Mouse (Mus musculus): Measurements from ENCODE around the gene Cyld. TPM values are rescaled to one million over a fixed set of nuclear protein-coding genes. Genes with fewer than 3 reads are reported as not detected.
A peak's percentile ranks its signal among the peaks of the same experiment; 100 is the strongest.

Cyld gene
- polyA plus RNA-seq, 1 experiment from 2014 or later: 13.7 TPM

DNA sequence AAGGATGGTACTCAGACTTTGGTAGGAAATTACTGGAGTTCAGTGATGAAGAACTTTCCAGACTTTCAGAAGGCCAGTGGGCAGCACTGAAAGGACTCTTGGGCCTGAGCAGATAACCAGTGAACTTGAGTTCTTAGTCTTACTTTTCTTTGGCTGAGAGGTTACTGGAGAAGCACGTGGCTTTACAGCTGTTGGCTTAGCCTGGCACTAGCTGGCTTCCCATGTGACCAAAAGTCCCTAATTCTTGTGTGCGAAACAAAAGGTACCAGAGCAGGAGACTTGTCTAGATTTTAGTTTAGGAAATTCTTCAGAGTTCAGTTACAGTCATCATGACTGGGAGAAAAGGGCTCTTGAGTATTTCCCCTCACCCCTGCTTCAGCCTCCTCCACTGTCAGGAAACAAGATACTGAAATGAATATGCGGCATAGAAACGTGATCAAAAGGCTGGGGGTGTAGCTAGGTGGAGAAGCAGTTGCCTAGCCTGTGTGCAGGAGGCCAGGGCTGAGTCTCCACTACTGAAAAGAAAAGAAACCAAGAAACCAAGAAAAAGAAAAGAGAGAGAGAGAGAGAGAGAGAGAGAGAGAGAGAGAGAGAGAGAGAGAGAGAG, 5.4 kb upstream of the Cyld start:
- WGBS: 63% methylated on average over 4 of the region's 4 CpGs
- no peak for ATAC-seq
- H3K9me3 ChIP-seq (replicated peaks): no peaks in the 10 kb centered on the region
- peaks cover 4% of the 10 kb centered on the region for H3K4me1 ChIP-seq
- peaks cover 6% of the 10 kb centered on the region; the same call in 1 of the 2 replicates for H3K27me3 ChIP-seq
- no peak overlapping the region for H3K9ac ChIP-seq
- no peak overlapping the region for H3K27ac ChIP-seq
- H3K4me3 ChIP-seq: no peak overlapping the region
- no peaks in the 10 kb centered on the region for H3K36me3 ChIP-seq (ENCODE audit: poor library complexity, severe bottlenecking)
- no peak overlapping the region for H3K4me2 ChIP-seq

DNA sequence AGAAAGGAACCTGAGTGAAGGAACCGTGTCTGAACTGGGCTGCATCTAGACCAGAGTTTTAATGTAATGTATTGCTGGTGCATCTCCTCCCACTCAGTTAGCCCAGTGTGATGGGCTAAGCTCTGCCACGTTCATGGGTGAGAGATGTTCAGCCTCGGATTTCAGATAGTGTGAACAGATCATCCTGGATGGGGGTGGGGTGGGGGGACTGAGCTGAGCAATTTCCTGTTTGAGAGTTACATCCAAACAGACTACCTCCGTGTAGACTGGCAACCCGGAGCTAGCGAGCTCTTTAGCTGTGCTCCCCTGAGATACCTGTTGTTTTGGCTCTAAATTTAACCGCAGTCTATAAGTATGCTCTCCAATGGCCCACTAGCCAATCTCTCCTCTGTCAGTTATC, 4.9 kb upstream of the Cyld start:
- WGBS: 68% methylated on average over 7 of the region's 7 CpGs
- H3K4me2 ChIP-seq: no peak overlapping the region
- H3K4me3 ChIP-seq: no peak overlapping the region
- no peak for ATAC-seq
- H3K36me3 ChIP-seq (ENCODE audit: poor library complexity, severe bottlenecking): no peaks in the 10 kb centered on the region
- H3K27me3 ChIP-seq: peaks cover 6% of the 10 kb centered on the region; the same call in 1 of the 2 replicates
- H3K9ac ChIP-seq: no peak overlapping the region
- H3K9me3 ChIP-seq (replicated peaks): no peaks in the 10 kb centered on the region
- H3K4me1 ChIP-seq: peaks cover 4% of the 10 kb centered on the region
- no peak overlapping the region for H3K27ac ChIP-seq

DNA sequence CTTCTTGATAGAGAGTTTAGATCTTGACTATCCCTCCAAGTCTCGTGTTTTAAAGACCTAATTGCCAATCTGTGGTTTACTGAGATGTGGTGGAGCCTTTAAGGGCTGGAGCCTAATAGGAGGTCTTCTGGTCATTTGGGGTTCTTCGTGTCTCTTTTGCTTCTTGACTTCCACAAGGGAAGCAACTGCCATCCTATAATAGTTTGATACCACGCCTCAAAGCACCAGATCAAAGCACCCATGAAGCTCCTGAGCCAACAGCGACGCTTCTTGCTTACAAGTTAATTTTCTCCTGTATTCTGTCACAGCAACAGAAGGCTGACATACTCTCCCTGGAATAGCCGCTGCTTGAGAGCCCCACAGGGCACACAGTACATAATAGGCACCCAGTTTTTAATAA, 4.0 kb upstream of the Cyld start:
- Histone ChIP-seq H3K9me3 (replicated peaks) (no peaks in the 10 kb centered on the region), H3K36me3 (ENCODE audit: poor library complexity, severe bottlenecking) (no peaks in the 10 kb centered on the region), H3K4me1 (peaks cover 9% of the 10 kb centered on the region), H3K27me3 (peaks cover 6% of the 10 kb centered on the region; the same call in 1 of the 2 replicates), H3K27ac (no peak overlapping the region), H3K4me2 (no peak overlapping the region), H3K9ac (no peak overlapping the region), H3K4me3 (no peak overlapping the region)
- no peak for ATAC-seq
- 80% methylated on average over 6 of the region's 6 CpGs for WGBS

DNA sequence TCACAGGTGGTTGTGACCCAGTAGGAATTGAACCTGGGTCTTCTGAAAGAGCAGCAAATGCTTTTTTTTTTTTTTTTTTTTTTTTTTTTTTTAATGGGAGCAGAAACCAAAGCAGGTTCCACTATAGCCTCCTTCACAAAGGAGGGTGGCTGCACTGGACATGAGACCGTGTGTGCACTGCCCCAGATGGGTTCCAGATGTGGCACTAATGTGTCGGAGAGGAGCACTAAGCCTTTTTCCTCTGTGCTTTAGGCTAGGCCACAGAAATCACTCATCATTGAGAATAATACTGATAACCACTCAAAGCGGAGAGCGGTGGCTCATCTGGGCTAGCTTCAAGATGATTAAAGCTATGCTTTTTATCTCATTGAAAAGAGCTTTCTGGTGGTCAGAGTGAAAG, 3.5 kb upstream of the Cyld start:
- H3K27me3 ChIP-seq: peaks cover 6% of the 10 kb centered on the region; the same call in 1 of the 2 replicates
- no peaks in the 10 kb centered on the region for H3K36me3 ChIP-seq (ENCODE audit: poor library complexity, severe bottlenecking)
- WGBS: 90% methylated on average over 4 of the region's 4 CpGs
- H3K4me2 ChIP-seq: no peak overlapping the region
- peaks cover 12% of the 10 kb centered on the region for H3K4me1 ChIP-seq
- H3K9ac ChIP-seq: no peak overlapping the region
- H3K4me3 ChIP-seq: no peak overlapping the region
- H3K9me3 ChIP-seq (replicated peaks): no peaks in the 10 kb centered on the region
- no peak overlapping the region for H3K27ac ChIP-seq
- no peak for ATAC-seq

DNA sequence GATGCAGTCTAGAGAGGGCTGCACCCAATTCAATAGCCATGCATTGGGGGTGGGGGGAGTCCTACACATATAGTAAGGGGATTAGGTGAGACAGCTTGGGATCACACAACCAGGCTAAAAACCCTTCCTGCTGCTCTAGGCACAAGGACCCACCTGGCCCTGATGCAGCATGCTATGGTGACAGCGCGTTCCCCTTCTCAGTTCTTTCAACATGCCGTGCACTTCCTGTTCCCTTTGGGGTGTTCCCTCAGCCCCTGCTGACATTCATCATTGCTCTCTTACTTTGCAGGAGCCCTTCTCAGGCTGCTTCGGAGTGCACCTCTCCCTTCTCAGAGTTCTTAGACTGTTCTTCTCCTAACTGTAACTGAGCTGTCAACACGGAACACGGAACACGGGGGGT, 2.5 kb upstream of the Cyld start:
- Histone ChIP-seq H3K27ac (no peak overlapping the region), H3K9ac (no peak overlapping the region), H3K4me2 (no peak overlapping the region), H3K36me3 (ENCODE audit: poor library complexity, severe bottlenecking) (no peaks in the 10 kb centered on the region), H3K4me1 (peaks cover 12% of the 10 kb centered on the region), H3K27me3 (peaks cover 6% of the 10 kb centered on the region; the same call in 1 of the 2 replicates), H3K4me3 (no peak overlapping the region), H3K9me3 (replicated peaks) (no peaks in the 10 kb centered on the region)
- 82% methylated on average over 7 of the region's 7 CpGs for WGBS
- no peak for ATAC-seq

DNA sequence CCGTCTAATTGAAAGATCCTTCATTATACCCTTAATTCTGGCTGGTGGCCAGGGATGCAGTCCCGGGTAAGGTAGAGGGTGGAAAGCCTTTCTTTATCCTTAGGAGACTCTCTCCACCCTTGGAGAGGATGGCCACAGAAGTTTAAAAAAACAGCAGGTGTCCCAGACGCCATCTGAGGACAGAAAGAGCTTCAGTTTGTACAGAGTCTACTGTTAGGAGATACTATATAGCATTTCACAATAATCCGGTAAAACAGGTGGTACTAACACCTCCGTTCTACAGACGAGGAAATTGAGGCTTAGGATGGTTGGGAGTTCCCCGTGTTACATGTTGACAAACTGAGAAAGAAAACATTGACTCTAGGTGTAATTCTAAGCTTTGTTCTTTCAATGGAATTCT, 600 bp upstream of the Cyld start:
- H3K27ac ChIP-seq: no peak overlapping the region
- H3K36me3 ChIP-seq (ENCODE audit: poor library complexity, severe bottlenecking): no peaks in the 10 kb centered on the region
- H3K9ac ChIP-seq: no peak overlapping the region
- peaks cover 6% of the 10 kb centered on the region; the same call in 1 of the 2 replicates for H3K27me3 ChIP-seq
- H3K4me1 ChIP-seq: peaks cover 15% of the 10 kb centered on the region
- H3K9me3 ChIP-seq (replicated peaks): no peaks in the 10 kb centered on the region
- peak overlapping the region; percentile 84 for H3K4me2 ChIP-seq
- WGBS: 16% methylated on average over 7 of the region's 7 CpGs
- ATAC-seq: peak; percentile 33
- peak overlapping the region; percentile 63 for H3K4me3 ChIP-seq

DNA sequence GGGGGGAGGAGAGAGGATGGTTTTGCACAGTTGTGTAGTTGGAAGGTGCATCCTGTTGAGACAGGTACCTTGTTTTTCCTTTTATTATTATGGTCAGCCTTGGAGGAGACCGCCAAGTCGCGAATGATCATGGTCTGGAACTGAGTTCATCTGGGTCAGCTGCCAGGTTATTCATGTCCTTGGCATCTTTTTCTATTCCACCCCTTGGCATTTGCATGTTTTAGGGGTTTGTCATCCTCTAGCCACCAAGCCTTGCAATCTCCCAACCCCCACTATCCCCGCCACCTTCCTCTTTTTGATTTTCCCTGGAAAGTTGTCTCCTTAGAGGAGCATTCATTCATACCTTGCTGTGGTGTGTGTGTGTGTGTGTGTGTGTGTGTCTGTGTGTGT, 809 bp downstream of the Cyld start:
- Histone ChIP-seq H3K4me2 (peak overlapping the region; percentile 84), H3K4me1 (peaks cover 15% of the 10 kb centered on the region), H3K9me3 (replicated peaks) (no peaks in the 10 kb centered on the region), H3K27me3 (peaks cover 6% of the 10 kb centered on the region; the same call in 1 of the 2 replicates), H3K9ac (peak overlapping the region; percentile 81), H3K27ac (no peak overlapping the region), H3K4me3 (peak overlapping the region; percentile 63), H3K36me3 (ENCODE audit: poor library complexity, severe bottlenecking) (no peaks in the 10 kb centered on the region)
- 20% methylated on average over 4 of the region's 4 CpGs for WGBS
- ATAC-seq: no peak

DNA sequence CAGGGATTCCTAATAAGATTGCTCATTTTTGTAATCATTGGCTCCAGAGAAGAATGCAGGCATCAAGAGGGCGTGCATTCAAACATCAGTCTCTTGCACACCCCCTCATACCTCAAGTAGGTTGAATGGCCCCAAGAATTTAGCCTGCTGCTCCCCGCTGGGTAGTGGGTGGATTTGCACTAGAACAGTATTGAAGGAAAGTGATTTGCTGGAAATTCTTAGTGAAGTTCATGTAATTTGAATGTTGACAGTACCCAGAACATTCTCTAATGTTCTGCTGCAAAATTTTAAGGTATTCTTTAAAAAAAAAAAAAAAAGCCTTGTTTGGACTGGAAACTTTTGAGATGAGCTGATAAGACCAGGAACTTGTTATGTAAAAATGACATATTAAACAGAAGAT, 1.2 kb downstream of the Cyld start:
- Histone ChIP-seq H3K9me3 (replicated peaks) (no peaks in the 10 kb centered on the region), H3K9ac (peak overlapping the region; percentile 81), H3K27ac (no peak overlapping the region), H3K4me1 (peaks cover 15% of the 10 kb centered on the region), H3K4me2 (peak overlapping the region; percentile 84), H3K4me3 (peak overlapping the region; percentile 63), H3K36me3 (ENCODE audit: poor library complexity, severe bottlenecking) (no peaks in the 10 kb centered on the region), H3K27me3 (peaks cover 6% of the 10 kb centered on the region; the same call in 1 of the 2 replicates)
- no peak for ATAC-seq
- WGBS: 22% methylated on average over 2 of the region's 2 CpGs

DNA sequence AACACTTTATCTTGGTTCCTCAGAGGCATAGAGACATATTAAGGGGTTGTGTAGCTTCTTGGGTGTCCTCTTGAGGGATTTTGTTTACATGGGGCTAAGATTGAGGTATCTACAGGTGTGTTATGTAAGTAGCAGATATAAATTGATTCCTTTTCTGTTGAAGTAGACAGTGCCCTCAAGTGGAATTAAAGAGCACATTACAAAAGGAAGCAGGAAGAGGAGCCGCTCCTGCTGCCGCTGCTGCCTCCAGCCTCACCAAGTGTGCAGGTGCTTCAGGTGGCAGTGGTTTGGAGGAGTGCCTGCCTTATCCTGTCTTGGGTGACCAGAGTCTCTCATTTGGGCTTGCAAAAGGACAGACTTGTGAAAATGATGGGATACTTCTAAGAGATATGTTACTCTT, 4.8 kb downstream of the Cyld start:
- H3K27ac ChIP-seq: no peak overlapping the region
- no peak for ATAC-seq
- no peak overlapping the region for H3K9ac ChIP-seq
- no peak overlapping the region for H3K4me2 ChIP-seq
- WGBS: 23% methylated on average over 2 of the region's 2 CpGs
- H3K27me3 ChIP-seq: no peaks in the 10 kb centered on the region
- H3K4me1 ChIP-seq: peaks cover 10% of the 10 kb centered on the region
- H3K36me3 ChIP-seq (ENCODE audit: poor library complexity, severe bottlenecking): no peaks in the 10 kb centered on the region
- H3K4me3 ChIP-seq: no peak overlapping the region
- no peaks in the 10 kb centered on the region for H3K9me3 ChIP-seq (replicated peaks)

DNA sequence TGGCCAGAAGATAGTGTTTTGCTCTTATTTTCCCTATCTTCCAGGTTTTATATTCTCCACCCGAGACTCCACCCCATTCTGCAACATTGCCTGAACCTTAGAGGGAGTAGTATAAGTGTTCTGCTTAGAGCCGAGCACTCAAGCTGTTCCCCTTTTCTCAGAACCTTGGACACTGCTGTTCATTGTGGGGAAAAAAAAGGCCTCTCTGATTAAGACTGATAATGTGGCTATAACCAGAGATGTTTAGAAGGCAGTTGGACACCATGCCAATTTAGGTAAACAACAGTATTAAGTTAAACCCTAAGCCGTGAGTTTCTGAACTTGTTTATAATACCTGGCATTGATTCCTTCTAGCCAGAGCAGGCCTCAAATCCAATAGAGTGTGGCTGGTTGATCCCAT, 6.0 kb downstream of the Cyld start:
- Histone ChIP-seq H3K4me1 (peaks cover 6% of the 10 kb centered on the region), H3K27me3 (no peaks in the 10 kb centered on the region), H3K4me2 (no peak overlapping the region), H3K36me3 (ENCODE audit: poor library complexity, severe bottlenecking) (no peaks in the 10 kb centered on the region), H3K9ac (no peak overlapping the region), H3K9me3 (replicated peaks) (no peaks in the 10 kb centered on the region), H3K4me3 (no peak overlapping the region), H3K27ac (no peak overlapping the region)
- ATAC-seq: no peak
- 86% methylated on average over 3 of the region's 3 CpGs for WGBS

DNA sequence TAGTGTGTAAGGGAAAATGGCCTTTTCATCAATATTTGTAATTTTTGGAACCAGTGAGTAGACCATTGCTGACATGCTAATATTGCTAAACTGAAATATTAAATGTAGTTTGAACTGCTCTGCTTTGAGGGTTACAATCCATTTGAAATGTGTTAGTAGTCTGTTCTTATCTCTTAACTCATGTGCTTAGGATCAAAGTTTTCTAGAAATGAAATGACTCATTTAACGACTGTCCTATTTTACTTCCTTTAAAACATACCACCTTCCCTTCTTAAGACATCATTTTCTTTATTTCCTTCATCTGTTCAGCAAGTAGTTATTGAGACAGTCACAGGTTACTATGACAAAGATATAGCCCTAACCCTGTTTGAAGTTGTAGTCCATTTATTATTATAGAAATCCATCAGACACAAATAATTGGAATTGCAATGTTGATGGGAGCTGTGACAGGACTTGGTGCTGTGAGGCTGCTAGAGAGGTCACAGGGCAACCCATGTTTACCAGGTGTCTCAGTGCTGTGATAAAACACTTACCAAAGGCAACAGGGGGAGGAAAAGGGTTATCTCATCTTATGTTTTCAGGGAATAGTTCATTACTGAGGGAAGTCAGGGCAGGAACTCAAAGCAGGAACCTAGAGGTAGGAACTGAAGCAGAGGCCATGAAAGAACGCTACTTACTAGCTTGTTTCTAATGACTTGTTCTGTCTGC, 26.6 kb downstream of the Cyld start:
- H3K27me3 ChIP-seq: no peaks in the 10 kb centered on the region
- 96% methylated on average over 2 of the region's 2 CpGs for WGBS
- no peak overlapping the region for H3K4me2 ChIP-seq
- no peak for ATAC-seq
- no peak overlapping the region for H3K4me3 ChIP-seq
- no peaks in the 10 kb centered on the region for H3K9me3 ChIP-seq (replicated peaks)
- peaks cover 22% of the 10 kb centered on the region for H3K36me3 ChIP-seq (ENCODE audit: poor library complexity, severe bottlenecking)
- no peak overlapping the region for H3K9ac ChIP-seq
- H3K4me1 ChIP-seq: no peaks in the 10 kb centered on the region
- H3K27ac ChIP-seq: no peak overlapping the region

DNA sequence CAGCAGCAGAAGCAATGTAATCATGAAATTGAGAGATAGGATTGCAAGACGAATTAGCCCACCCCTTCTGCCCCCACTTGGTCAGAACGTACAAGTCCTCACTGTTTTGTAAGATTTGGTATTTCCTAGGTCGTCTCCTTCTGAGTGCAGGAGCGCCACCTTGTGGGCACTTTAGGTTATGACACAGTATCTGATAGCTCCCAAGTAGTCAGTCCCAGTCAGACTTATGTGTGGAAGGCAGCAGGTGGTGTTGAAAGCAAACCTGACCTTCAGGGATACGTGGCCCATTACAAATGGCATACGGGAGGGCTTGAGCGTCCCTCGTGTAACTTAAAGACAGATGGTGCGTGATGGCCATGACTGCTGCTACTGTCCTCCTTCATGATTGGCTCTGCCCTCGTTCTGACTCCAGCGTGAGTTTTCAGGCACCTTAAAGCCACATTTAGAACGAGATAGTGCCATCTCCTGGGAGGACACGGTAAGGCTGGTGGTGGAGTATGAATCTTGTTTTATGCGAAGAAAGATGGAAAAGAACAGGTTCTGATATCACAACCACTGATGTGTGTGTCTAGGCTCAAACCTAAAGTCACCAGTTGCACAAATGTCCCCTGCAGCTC, 58.5 kb downstream of the Cyld start:
- H3K27ac ChIP-seq: no peak overlapping the region
- H3K27me3 ChIP-seq: peaks cover 12% of the 10 kb centered on the region; the same call in 1 of the 2 replicates

More for the DNA sequence above, 58.5 kb downstream of the Cyld start:
- H3K9me3 ChIP-seq (replicated peaks): no peaks in the 10 kb centered on the region
- H3K9ac ChIP-seq: no peak overlapping the region
- ATAC-seq: peak; percentile 82
- WGBS: 2% methylated on average over 14 of the region's 14 CpGs
- peak overlapping the region; percentile 35; the same call in 1 of the 2 replicates for H3K4me2 ChIP-seq
- H3K4me3 ChIP-seq: no peak overlapping the region
- H3K4me1 ChIP-seq: 0 out of 2 replicates have a peak, but pooled peaks cover 3% of the 10 kb centered on the region
- no peaks in the 10 kb centered on the region for H3K36me3 ChIP-seq (ENCODE audit: poor library complexity, severe bottlenecking)
